Mouse (Mus musculus): ENCODE results near the gene Spink8. TPM values are rescaled to one million over a fixed set of nuclear protein-coding genes. Genes with fewer than 3 reads are reported as not detected.

Spink8 gene
- polyA plus RNA-seq, 1 experiment from 2014 or later: not detected

DNA sequence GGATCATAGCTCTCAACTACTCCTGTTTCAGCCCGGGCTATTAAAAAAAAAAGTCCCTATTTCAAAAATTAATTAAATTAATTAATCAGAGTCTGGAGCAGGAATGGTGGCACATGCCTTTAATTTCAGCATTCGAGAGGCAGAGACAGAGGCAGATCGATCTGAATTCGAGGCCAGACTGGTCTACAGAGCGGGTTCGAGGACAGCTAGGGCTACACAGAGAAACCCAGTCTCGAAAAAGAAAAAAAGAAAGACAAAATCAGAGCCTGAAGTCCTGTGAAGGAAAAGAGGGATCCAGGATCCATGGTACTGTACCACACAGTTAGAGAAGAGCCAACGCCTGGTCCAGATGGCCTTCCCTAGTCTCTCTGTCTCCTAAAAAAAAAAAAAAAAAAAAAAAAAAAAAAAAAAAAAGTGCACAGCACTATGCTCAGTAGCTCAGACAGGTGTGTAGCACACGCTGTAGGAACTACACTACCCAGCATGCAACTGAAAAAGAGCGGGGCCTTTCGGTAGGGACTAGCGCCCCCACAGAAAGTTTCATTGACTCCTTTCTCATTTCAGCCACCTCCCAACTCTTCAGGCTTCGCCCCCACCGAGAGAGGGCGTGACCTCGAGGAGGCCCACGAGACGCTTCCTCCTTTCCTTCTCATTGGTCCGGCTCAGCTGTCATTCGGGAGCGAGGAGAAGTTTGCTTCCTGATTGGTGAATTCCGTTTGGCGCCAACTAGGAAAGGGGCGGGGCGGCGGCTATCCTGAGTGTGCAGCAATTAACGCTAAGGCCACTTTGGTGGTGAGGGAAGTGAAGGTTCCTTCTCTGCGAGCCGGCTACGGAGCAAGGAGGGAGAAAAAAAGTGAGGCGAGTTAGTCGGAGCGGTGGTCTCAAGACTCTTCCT is 63.0 kb downstream of the Spink8 start, which contains the start of gene Cdc25a:
Gene Cdc25a (plus strand): TSS at position 783 of the 895 bp plus-strand sequence.
- peaks cover 17% of the 10 kb centered on the region for H3K4me1 ChIP-seq
- H3K4me3 ChIP-seq: peak within 1 kb of the TSS; percentile 98
- H3K27ac ChIP-seq (replicated peaks): peak within 1 kb of the TSS; percentile 80
- H3K27me3 ChIP-seq: no peaks in the 10 kb centered on the region
- WGBS: 6% methylated on average over 33 of the region's 33 CpGs
- peaks cover 23% of the 10 kb centered on the region for H3K36me3 ChIP-seq
- H3K9ac ChIP-seq (replicated peaks): peak within 1 kb of the TSS; percentile 95
- ATAC-seq (ENCODE audit: low FRiP score, low read depth): peak; percentile 95
- H3K9me3 ChIP-seq: no peaks in the 10 kb centered on the region
- H3K4me2 ChIP-seq (replicated peaks): peak within 1 kb of the TSS; percentile 88

DNA sequence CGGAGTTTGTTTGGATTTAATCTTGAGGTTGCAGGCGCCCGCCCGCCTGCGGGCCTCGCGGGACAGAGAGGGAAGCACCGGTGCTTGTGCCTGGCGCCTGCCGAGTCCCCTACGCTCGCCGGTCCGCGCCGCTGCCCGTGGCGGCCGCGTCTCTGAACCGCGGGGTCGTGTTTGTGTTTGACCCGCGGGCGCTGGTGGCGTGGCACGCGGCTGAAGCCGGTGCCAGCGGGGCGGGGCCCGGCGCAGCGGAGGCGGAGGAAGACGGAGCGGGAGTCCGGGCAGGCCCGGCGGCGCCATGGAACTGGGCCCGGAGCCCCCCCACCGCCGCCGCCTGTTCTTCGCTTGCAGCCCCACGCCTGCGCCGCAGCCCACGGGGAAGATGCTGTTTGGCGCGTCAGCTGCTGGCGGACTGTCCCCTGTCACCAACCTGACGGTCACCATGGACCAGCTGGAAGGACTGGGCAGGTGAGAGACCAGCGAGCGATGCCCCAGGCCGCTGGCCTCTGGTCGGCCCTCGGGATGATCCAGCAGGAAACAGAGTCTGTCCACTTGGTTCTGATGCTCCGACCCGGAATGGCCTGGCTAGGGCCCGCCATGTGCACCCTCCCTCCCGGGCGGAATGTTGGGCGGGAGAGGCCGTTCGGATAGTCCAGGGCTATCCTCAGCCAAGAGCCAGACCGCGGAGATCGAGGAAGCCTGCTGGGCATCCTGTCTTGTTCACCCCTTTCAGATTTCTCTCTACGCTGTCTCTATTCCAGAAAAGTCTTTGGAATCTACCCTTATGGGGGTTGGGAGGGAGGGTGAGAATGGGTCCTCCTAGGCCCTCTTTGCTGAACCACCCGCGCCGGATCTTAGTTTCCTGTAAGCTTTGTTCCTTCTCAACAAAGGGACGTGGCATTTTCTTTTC is 63.9 kb downstream of the Spink8 start:
- Histone ChIP-seq H3K27me3 (no peaks in the 10 kb centered on the region), H3K36me3 (peaks cover 32% of the 10 kb centered on the region), H3K4me2 (replicated peaks) (peak overlapping the region; percentile 88), H3K9me3 (no peaks in the 10 kb centered on the region), H3K4me3 (peak overlapping the region; percentile 98), H3K9ac (replicated peaks) (peak overlapping the region; percentile 95), H3K4me1 (peaks cover 17% of the 10 kb centered on the region), H3K27ac (replicated peaks) (peak overlapping the region; percentile 80)
- WGBS: under 1% methylated on average over 67 of the region's 76 CpGs
- peak; percentile 72 for ATAC-seq (ENCODE audit: low FRiP score, low read depth)

Other genes starting within 250 kb of the Spink8 start
- gene Fbxw15, start 244.0 kb upstream of the Spink8 start, polyA plus RNA-seq (2016; fragmentation: Nextera tagmentation; extraction: Ambion mirVana): not detected in 2 replicates
- gene Fbxw24, start 186.2 kb upstream of the Spink8 start, polyA plus RNA-seq (2016; fragmentation: Nextera tagmentation; extraction: Ambion mirVana): 0.15 TPM in 1 of 2 replicates, not detected in the other
- 0.11 TPM in 1 of 2 replicates, not detected in the other for gene Fbxw25, start 147.6 kb upstream of the Spink8 start, polyA plus RNA-seq (2016; fragmentation: Nextera tagmentation; extraction: Ambion mirVana)
- 0.14 TPM in 1 of 2 replicates, not detected in the other for gene Fbxw18, start 109.6 kb upstream of the Spink8 start, polyA plus RNA-seq (2016; fragmentation: Nextera tagmentation; extraction: Ambion mirVana)
- not detected in 2 replicates for gene Fbxw26, start 66.2 kb upstream of the Spink8 start, polyA plus RNA-seq (2016; fragmentation: Nextera tagmentation; extraction: Ambion mirVana)
- not detected in 2 replicates for gene Fbxw27, start 21.6 kb upstream of the Spink8 start, polyA plus RNA-seq (2016; fragmentation: Nextera tagmentation; extraction: Ambion mirVana)
- gene Nme6, start 20.5 kb downstream of the Spink8 start, polyA plus RNA-seq (2016; fragmentation: Nextera tagmentation; extraction: Ambion mirVana): 76.5 and 78.4 TPM in 2 replicates
- 0.50 and 1.3 TPM in 2 replicates for gene Camp, start 37.3 kb downstream of the Spink8 start, polyA plus RNA-seq (2016; fragmentation: Nextera tagmentation; extraction: Ambion mirVana)
- 41.6 and 41.7 TPM in 2 replicates for gene Cdc25a, start 63.3 kb downstream of the Spink8 start, polyA plus RNA-seq (2016; fragmentation: Nextera tagmentation; extraction: Ambion mirVana)
- 109 and 117 TPM in 2 replicates for gene Map4, start 119.2 kb downstream of the Spink8 start, polyA plus RNA-seq (2016; fragmentation: Nextera tagmentation; extraction: Ambion mirVana)

All from midbrain, embryonic 12.5 days (tissue).